Mouse (Mus musculus) G1E (cell line): ENCODE data around the gene Mast2.

Experiments
- CTCF ChIP-seq: IDR thresholded peaks from 2 replicates; pipeline ENCODE4 v1.5.1; 2012; ENCODE audit warnings: low read depth, low read length, inconsistent platforms, mixed read lengths
- GATA1 ChIP-seq: IDR thresholded peaks from 2 replicates; pipeline ENCODE4 v1.6.1; 2012; ENCODE audit warnings: borderline replicate concordance, low read length, inconsistent platforms, mixed read lengths
- GATA2 ChIP-seq: IDR thresholded peaks from 2 replicates; pipeline ENCODE4 v1.6.1; 2012; ENCODE audit warnings: low read depth, low read length, inconsistent platforms, borderline replicate concordance
- TAL1 ChIP-seq: conservative IDR thresholded peaks from 2 replicates; pipeline ENCODE4 v1.6.1; 2012; ENCODE audit warnings: low read depth, low read length, inconsistent platforms, mixed read lengths

DNA sequence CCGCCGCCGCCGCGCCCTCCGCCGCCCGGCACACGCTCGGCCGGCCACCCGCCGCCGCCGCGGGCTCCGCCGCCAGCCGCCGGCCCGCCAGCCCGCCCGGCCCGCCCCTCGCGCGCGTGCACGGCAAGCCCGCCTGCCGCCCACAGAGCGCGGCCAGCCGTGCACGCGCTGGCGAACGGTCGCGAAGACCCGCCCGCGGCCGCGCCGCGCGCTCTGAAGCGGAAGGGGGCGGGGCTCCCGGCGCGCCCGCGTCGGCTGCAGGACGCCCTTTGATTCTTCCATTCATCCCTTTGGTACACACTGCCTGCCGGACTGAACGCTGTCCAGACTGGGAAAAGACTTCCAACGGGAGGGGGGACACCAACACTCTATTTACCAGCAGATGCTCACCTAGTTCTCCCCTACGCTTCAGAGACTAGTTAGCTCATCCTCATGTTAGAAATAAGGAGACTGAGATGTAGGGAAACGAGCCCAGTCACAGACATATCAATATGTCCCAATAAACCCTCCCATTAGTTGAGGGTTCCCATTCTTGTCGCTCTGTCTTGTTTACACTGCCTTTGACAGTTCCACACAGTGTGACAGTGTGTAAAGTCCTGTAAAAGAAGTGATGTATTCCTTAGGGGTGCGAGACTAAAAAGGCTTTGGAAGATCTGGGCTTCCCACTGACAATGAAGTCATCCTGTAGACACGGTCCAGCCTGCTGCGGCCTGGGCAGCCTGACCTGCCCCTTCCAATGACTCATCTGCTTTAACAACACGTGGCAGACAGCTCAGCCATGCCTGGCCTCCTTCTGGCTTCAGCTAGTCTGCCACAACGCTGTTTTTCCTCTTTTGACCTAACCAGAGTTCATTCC, at the start of gene Mast2:
- TF ChIP-seq CTCF (no peak), TAL1 (no peak), GATA1 (no peak), GATA2 (no peak)
